Mouse (Mus musculus) heart, embryonic 11.5 days (tissue): ENCODE results near the gene Pih1d2. TPM values are rescaled to one million over a fixed set of nuclear protein-coding genes. Genes with fewer than 3 reads are reported as not detected.

Experiments
- ATAC-seq: fragments of 200-750 bp; cut with Nextera tagmentation; replicated peaks from 2 replicates; pipeline ENCODE4 v1.8.0; 2017; ENCODE audit warnings: moderate library complexity; ENCODE audit not compliant: insufficient number of reproducible peaks, low FRiP score, low TSS enrichment
- H3K27ac ChIP-seq: fragments of 300-500 bp; sonication (generic); 2 replicates; pipeline ENCODE4 v1.5.1; 2014; ENCODE audit warnings: mild to moderate bottlenecking, low read depth, low read length
- H3K27me3 ChIP-seq: fragments of 300-500 bp; sonication (generic); 2 replicates; pipeline ENCODE4 v1.6.1; 2014; ENCODE audit warnings: mild to moderate bottlenecking, low read length, mixed read lengths; ENCODE audit not compliant: control insufficient read depth, insufficient read depth
- H3K36me3 ChIP-seq: fragments of 300-500 bp; sonication (generic); 2 replicates; pipeline ENCODE4 v1.6.1; 2014; ENCODE audit warnings: mild to moderate bottlenecking, low read length, moderate library complexity, mixed read lengths; ENCODE audit not compliant: control insufficient read depth, insufficient read depth
- H3K4me1 ChIP-seq: fragments of 300-500 bp; sonication (generic); 2 replicates; pipeline ENCODE4 v1.6.1; 2014; ENCODE audit warnings: low read length; ENCODE audit not compliant: control insufficient read depth, insufficient read depth
- H3K4me2 ChIP-seq: fragments of 300-500 bp; sonication (generic); 2 replicates; pipeline ENCODE4 v1.6.1; 2014; ENCODE audit warnings: mild to moderate bottlenecking, moderate library complexity
- H3K4me3 ChIP-seq: fragments of 300-500 bp; sonication (generic); 2 replicates; pipeline ENCODE4 v1.5.1; 2014; ENCODE audit warnings: low read depth, low read length
- H3K9ac ChIP-seq: fragments of 300-500 bp; sonication (generic); 2 replicates; pipeline ENCODE4 v1.6.1; 2014; ENCODE audit warnings: mild to moderate bottlenecking, low read depth, low read length, moderate library complexity
- H3K9me3 ChIP-seq: fragments of 300-500 bp; sonication (generic); replicated peaks from 2 replicates; pipeline ENCODE4 v1.6.1; 2016; ENCODE audit warnings: low read length; ENCODE audit not compliant: control insufficient read depth
- WGBS: fragments of 180-500 bp; shearing (Covaris S2); extraction: QIAGEN DNeasy Blood & Tissue Kit; methylation state at CpG from one replicate; pipeline ENCODE4 v1.1.7; 2014; ENCODE audit not compliant: insufficient replicate concordance; 5-methylcytosine and 5-hydroxymethylcytosine counted together
- polyA plus RNA-seq: library from polyadenylated mRNA; unstranded; fragments of >200 nt; fragmentation: Nextera tagmentation; extraction: Ambion mirVana; gene quantifications from 2 replicates; pipeline ENCODE4 v1.2.1, GENCODE M21; 2014

The Pih1d2 gene
- polyA plus RNA-seq: 1.8 and 3.1 TPM in 2 replicates

DNA sequence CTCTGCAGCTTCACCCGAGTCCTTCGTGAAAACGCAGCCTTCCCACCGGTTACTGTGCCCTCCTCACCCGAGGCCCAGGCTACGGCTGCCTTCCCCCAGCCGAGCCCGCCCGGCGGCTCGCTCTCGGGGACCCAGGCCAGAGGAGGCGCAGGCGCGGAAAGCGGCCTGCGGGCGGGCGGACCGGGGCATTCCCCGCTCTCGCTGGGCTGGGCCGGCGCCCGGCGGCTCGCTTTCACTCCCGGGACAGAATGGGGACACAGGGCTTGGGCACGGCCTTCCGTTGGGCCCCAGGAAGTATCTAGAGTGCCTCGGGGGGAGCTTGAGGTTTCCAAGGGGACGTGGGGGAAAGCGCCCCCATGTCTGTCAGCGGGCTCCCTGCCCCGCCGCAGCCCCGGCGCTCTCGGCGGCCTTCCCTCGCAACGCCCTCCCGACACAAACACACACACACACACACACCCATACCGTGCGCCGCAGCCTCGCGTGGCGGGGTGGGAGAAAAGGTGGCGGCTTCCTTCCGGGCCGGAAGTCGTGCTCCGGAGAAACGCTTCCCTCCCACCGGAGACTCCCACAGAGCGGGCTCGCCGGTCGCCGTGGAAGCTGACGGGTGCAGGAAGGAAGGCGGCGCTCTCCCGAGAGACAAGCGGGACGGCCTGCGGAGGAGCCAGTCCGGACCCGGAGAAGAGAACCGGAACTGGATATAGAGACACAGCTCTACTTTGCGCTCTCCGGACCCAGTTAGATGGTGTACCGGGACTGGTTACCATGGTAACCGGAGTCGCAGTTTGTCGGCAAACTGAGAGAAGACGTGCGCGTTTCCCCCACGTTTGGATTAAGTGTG lies at the start of gene Pih1d2, which contains the start of gene Nkapd1:
Gene Pih1d2 (plus strand): TSS at position 556 of the 838 bp plus-strand sequence.
Gene Nkapd1 (minus strand): TSS at position 699 of the 838 bp plus-strand sequence.
- peak within 1 kb of the TSS; percentile 95 for H3K27ac ChIP-seq
- H3K4me1 ChIP-seq: peaks cover 5% of the 10 kb centered on the region; the same call in 1 of the 2 replicates
- H3K4me2 ChIP-seq: peak within 1 kb of the TSS; percentile 79
- H3K9me3 ChIP-seq: no peaks in the 10 kb centered on the region
- ATAC-seq: peak; percentile 87
- peak within 1 kb of the TSS; percentile 92 for H3K4me3 ChIP-seq
- peak within 1 kb of the TSS; percentile 91 for H3K9ac ChIP-seq
- WGBS: under 1% methylated on average over 80 of the region's 81 CpGs
- peaks cover 13% of the 10 kb centered on the region; the same call in 1 of the 2 replicates for H3K36me3 ChIP-seq
- no peaks in the 10 kb centered on the region for H3K27me3 ChIP-seq

DNA sequence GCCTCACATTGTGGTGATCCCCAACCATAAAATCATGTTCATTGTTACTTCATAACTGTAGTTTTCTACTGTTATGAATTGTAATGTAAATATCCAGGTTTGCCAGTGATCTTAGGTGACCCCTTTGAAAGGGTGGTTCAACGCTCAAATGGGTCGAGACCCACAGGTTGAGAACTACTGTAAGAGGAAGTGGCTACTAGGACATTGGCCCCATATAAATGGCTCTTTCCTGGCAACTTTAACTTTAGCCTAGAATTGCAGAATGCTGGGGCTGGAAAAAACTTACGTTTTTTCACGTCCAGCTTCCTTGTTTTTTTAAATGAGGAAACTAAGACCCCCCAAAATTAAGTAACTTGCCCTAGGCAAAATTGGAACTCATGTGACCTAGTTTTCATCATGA lies 49.7 kb upstream of the Pih1d2 start:
- no peaks in the 10 kb centered on the region for H3K4me1 ChIP-seq
- H3K4me2 ChIP-seq: no peak overlapping the region
- 77% methylated on average over 4 of the region's 4 CpGs for WGBS
- no peak overlapping the region for H3K9ac ChIP-seq
- no peak overlapping the region for H3K4me3 ChIP-seq
- ATAC-seq: no peak
- H3K36me3 ChIP-seq: no peaks in the 10 kb centered on the region
- no peak overlapping the region for H3K27ac ChIP-seq
- no peaks in the 10 kb centered on the region for H3K27me3 ChIP-seq
- no peaks in the 10 kb centered on the region for H3K9me3 ChIP-seq

- no peak for ATAC-seq
- Histone ChIP-seq H3K27ac (no peak overlapping the region), H3K4me1 (no peaks in the 10 kb centered on the region), H3K36me3 (no peaks in the 10 kb centered on the region), H3K9ac (no peak overlapping the region), H3K27me3 (no peaks in the 10 kb centered on the region), H3K9me3 (no peaks in the 10 kb centered on the region), H3K4me2 (no peak overlapping the region), H3K4me3 (no peak overlapping the region)
- 80% methylated on average over 2 of the region's 2 CpGs for WGBS
These were observed 49.2 kb upstream of the Pih1d2 start for GRCm38 (mm10) chr9:50567881-50568280.

GRCm38 (mm10) chr9:50569599-50570525 lies 47.3 kb upstream of the Pih1d2 start:
- Histone ChIP-seq H3K27me3 (no peaks in the 10 kb centered on the region), H3K4me1 (no peaks in the 10 kb centered on the region), H3K9ac (no peak overlapping the region), H3K4me3 (no peak overlapping the region), H3K9me3 (no peaks in the 10 kb centered on the region), H3K4me2 (no peak overlapping the region), H3K36me3 (no peaks in the 10 kb centered on the region), H3K27ac (no peak overlapping the region)
- no peak for ATAC-seq
- WGBS: 64% methylated on average over 10 of the region's 10 CpGs

DNA sequence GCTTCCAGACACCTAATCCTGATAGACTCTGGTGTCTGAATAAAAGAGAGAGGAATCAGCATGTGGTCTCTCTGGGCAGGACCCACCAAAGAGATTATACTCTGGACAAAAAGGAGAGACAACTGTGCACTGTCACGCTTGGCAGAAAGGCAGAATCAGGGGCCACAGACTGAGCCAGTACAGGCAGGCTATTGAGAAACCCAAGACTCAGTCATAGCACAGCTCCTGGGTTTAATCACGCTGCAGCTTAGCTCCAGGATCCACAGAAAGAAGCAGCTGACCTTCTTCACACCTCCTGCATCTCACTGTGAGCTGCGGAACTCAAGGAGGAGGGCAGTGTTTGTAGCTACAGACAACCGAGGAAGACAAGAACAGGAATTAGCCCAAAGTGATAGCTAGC lies 36.8 kb upstream of the Pih1d2 start:
- H3K27ac ChIP-seq: no peak overlapping the region
- H3K9ac ChIP-seq: no peak overlapping the region
- no peak overlapping the region for H3K4me3 ChIP-seq
- no peaks in the 10 kb centered on the region for H3K4me1 ChIP-seq
- H3K9me3 ChIP-seq: no peaks in the 10 kb centered on the region
- H3K27me3 ChIP-seq: no peaks in the 10 kb centered on the region
- no peak overlapping the region for H3K4me2 ChIP-seq
- H3K36me3 ChIP-seq: no peaks in the 10 kb centered on the region
- 27% methylated on average over 4 of the region's 4 CpGs for WGBS
- ATAC-seq: no peak

DNA sequence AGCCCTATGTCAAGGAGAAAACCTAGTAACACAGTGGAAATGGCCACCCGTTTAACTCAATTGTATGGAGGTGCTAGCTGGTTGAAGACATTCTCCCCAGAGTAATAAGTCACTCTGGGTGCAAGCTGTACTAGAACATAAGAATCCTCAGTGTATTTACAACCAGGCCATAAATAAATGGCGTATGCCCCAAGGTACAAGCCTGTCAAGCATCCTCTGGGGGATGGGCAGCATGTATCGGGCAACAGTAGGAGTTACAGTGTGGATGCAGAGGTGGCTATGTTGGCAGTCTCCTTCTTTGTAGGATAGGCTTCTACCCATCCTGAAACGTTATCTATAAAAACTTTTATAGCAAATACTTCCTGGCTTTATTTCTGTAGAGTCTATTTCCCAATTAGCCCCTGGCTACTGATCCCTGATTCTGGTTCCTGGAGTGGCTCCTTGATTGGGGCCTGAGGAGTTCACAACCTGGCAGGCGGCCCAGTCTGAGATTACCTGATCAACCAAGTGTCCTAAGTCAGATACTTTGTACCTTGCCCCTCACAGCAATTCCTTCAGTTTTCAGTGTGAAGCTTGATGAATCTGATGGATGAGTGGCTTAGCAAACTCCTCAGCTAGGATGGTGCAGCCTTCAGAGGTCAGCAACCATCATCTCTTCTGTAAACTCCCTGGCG lies 31.8 kb upstream of the Pih1d2 start:
- no peak for ATAC-seq
- no peak overlapping the region for H3K4me2 ChIP-seq
- no peak overlapping the region for H3K9ac ChIP-seq
- H3K4me3 ChIP-seq: no peak overlapping the region
- H3K27me3 ChIP-seq: no peaks in the 10 kb centered on the region
- H3K9me3 ChIP-seq: no peaks in the 10 kb centered on the region
- no peaks in the 10 kb centered on the region for H3K4me1 ChIP-seq
- no peaks in the 10 kb centered on the region for H3K36me3 ChIP-seq
- no peak overlapping the region for H3K27ac ChIP-seq
- WGBS: 77% methylated on average over 6 of the region's 6 CpGs

DNA sequence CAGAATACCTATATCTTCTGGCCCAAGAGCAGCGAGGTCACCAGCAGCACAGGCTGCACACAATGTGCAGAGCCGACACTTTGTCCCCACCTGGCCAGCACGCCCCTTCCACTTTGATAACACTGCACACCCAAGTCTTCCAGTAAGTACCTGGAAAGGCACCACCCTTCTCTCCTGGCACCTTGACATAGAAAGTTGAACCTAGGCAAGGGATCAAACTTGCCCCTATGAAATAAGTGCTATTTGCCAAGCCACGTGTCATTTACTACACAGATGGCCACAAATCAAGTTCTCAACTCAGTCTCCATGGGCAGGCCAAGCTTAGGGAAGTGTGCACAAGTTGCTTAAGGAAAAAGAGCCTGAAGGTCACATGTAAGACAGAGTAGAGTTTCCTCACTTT lies 30.2 kb upstream of the Pih1d2 start:
- 68% methylated on average over 4 of the region's 4 CpGs for WGBS

GRCm38 (mm10) chr9:50590856-50591518 lies 26.1 kb upstream of the Pih1d2 start:
- Histone ChIP-seq H3K9ac (no peak overlapping the region), H3K4me3 (no peak overlapping the region), H3K4me2 (no peak overlapping the region), H3K9me3 (no peaks in the 10 kb centered on the region), H3K27ac (no peak overlapping the region), H3K36me3 (peaks cover 4% of the 10 kb centered on the region; the same call in 1 of the 2 replicates), H3K4me1 (no peaks in the 10 kb centered on the region), H3K27me3 (no peaks in the 10 kb centered on the region)
- WGBS: 72% methylated on average over 10 of the region's 10 CpGs
- no peak for ATAC-seq

More for the DNA sequence above, 30.2 kb upstream of the Pih1d2 start:
- Histone ChIP-seq H3K9ac (no peak overlapping the region), H3K4me3 (no peak overlapping the region), H3K27me3 (no peaks in the 10 kb centered on the region), H3K4me1 (no peaks in the 10 kb centered on the region), H3K9me3 (no peaks in the 10 kb centered on the region), H3K27ac (no peak overlapping the region), H3K36me3 (no peaks in the 10 kb centered on the region), H3K4me2 (no peak overlapping the region)
- ATAC-seq: no peak
